Mouse (Mus musculus): ENCODE results near the gene Slc25a30.
"Not testable (repeated sequence)": the region's sequence is repeated elsewhere in the genome, so short reads cannot be mapped to it uniquely, and the experiment has no call there.

Slc25a30 gene

GRCm38 (mm10) chr14:75786868-75787793 is at the start of gene Slc25a30:
Slc25a30 (minus strand) TSS chr14:75787037.
- in situ Hi-C loops (cut with MboI, MseI): no loop called here

DNA sequence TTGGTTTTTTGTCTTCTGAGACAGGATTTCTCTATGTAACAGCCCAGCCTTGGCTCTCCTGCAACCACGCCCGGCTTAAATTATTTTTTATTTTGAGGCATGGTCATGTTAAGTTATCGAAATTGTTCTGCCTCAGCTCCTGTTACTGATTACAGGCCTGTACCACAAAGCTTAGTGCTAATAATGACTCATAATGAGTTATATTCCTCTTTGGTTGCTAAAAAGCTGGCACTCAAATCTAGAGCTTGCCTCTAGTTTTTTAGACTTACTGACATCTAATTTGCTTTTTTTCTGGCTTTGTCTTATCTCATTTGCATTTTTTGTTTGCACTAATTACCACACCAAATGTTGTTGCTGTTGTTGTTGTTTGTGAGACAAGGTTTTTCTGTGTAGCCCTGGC is 49.7 kb upstream of the Slc25a30 start:
- in situ Hi-C loops (cut with MboI, MseI): loop anchor here in 1 of 2 experiments (5.0 kb wide), 1 partner anchor 649 kb away; no protein-coding TSS in a partner anchor

DNA sequence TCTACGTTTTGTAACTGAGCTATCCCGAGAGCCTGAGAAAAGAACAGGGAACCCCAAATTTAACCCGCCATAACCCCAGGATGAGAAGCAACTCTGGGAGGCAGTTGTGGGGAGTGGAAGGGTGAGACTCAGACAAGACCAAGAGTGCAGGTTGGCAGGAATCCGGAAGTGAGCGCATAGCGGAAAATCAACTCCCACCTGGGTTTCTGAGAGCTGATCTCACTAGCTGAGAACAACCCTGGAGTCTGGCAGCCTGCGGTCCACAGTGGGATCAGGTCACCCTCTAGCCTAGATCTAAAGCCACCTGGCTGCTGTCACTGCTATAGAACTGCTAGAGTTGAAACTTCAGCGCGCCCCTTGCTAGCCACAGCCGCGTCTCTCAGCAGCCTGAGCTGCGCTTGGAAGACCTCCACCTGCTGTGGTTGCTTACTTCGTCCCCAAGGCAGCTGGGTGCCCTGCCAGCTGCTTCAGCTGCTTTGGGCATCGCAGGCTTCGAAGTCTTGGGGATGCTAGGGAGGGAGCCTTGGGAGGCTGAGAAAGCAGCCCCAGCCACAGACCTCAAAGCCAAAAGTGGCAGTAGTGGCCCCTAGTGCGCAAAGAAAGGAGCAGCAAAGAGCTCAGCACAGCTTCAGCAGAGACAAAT is 48.0 kb upstream of the Slc25a30 start:
- in situ Hi-C loops (cut with MboI, MseI): loop anchor here in 1 of 2 experiments (5.0 kb wide), 1 partner anchor 648 kb away; no protein-coding TSS in a partner anchor

GRCm38 (mm10) chr14:75834251-75834738 is 47.5 kb upstream of the Slc25a30 start:
- in situ Hi-C loops (cut with MboI, MseI): no loop called here

GRCm38 (mm10) chr14:75833546-75834250 is 46.9 kb upstream of the Slc25a30 start:
- in situ Hi-C loops (cut with MboI, MseI): no loop called here

DNA sequence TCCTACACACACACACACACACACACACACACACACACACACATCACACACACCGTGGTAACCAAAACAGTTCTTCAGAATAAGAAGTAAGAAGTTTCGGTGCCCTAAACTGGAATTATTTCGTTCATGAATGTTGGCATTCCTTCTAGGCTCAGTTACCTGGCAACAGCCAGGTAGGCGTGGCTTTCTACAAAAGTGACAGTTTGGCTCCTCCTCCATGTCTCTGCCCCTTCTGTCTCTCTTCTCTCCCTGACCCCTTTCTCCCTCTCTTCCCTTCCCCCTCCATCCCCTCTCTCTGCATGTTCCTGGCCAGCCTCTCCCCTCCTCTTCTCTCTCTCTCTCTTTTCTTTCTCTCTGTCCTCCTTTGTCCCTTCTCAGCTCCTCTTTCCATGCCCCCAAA is 46.1 kb upstream of the Slc25a30 start:
- in situ Hi-C loops (cut with MboI, MseI): no loop called here

GRCm38 (mm10) chr14:75832031-75832430 is 45.2 kb upstream of the Slc25a30 start:
- in situ Hi-C loops (cut with MboI, MseI): no loop called here

- in situ Hi-C loops (cut with MboI, MseI): not testable (repeated sequence)
Measured at GRCm38 (mm10) chr14:75829817-75830216, 43.0 kb upstream of the Slc25a30 start.

DNA sequence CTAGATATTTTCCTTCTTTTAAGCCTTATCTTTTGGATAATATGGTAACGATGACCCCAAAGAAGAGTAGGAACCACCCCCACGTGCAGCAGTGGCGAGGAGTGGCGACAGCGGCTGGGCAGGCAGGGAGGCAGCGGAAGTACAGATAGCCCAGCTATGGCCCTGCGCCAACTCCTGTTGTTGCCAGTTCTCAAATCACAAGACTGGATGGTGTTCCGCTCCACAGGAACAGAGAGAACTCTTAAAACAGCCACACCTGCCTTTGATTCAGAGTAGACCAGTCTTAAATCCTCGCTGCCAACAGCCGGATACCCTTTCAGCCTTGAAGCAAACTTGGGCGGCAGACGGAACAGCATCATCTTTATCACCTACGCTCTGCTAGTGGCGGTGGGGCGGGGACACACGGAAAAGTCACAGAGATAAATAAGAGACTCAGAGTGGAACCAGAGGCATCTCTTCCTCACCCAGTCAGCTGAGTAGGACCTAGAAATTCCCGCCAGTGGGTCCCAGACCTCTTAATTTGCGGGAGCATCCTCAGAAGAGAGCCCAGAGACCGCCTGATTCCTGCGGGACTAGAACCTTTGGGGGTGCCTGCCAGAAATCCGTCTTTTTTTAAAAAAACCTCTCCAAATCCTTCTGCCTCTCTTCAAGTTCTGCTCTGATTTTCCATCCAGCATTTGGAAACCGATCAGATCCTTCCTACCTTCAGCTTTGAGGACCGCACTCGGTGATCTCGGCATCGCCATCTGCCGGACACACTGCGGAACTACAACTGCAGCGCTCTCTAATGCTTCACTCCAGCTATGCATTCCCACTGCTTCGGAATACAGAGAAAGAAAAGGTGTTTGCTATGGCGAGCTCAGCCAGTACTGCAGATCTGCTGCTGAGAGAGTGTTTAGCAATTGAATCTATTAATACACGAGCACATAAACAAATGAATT is 42.3 kb upstream of the Slc25a30 start:
- in situ Hi-C loops (cut with MboI, MseI): no loop called here

- in situ Hi-C loops (cut with MboI, MseI): no loop called here
Measured at GRCm38 (mm10) chr14:75828221-75828620, 41.4 kb upstream of the Slc25a30 start.

DNA sequence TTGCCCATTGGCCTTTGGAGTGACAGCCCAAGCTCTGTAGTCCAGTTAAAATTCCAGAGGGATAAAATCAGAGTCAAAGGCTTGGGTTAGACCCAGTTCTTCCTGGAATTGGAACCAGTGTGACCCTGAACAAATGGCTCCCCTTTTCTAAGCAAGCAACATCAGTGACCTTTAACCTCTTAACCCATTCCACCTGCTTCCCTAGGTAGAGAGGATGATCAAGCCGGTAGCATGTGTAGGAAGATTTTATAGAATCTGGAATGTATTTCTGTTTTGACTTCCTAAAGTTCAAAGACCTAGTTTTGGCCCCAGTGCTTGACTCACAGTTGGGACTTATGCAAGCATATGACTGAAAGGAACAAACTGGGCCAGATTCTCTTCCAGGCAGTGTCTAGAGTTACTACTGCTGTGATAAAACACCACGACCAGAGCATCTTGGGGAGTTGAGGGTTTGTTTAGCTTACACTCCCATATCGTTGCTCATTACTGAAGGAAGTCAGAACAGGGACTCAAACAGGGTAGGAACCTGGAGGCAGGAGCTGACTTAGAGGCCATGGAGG is 40.1 kb upstream of the Slc25a30 start:
- in situ Hi-C loops (cut with MboI, MseI): no loop called here

GRCm38 (mm10) chr14:75820007-75820406 is 33.2 kb upstream of the Slc25a30 start:
- in situ Hi-C loops (cut with MboI, MseI): no loop called here

- in situ Hi-C loops (cut with MboI, MseI): no loop called here
Measured at GRCm38 (mm10) chr14:75819341-75819740, 32.5 kb upstream of the Slc25a30 start.

DNA sequence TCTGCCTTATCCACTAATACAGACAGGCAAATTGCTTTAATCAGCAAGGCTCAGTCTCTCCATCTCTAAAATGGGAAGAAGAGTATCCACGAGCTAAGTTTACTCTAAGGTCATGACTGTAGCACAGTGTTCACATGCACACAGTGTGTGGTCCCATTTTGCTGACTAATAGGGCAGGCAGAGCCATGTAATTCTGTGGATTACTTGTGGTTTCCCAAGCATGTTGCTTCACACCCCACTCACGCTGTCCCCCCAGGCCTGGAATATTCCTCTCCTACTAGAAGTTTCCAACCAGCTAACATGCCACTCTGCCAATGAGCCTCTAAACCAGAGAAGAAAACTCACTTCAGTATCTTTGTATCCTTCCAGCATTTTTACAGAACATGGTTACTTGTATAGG is 31.7 kb upstream of the Slc25a30 start:
- in situ Hi-C loops (cut with MboI, MseI): no loop called here

DNA sequence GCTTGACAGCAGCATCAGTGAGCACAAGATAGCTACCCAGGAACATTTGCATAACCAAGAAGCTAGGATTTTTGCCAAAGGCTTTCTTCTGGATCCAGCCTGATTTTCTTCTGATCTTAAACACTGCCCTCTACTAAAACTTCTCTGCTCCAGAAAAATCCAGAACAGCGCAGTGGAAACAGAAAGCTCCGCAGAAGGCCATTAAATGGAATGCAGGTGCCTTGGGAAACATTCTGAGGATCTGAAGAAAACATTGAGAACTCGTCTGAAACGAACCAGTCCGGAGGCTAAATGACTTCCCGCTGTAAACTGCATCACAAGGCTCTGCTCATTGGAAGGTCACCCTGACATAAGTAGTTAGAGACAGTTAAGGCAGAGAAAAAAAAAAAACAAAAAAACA is 23.1 kb upstream of the Slc25a30 start:
- in situ Hi-C loops (cut with MboI, MseI): no loop called here

GRCm38 (mm10) chr14:75807800-75808199 is 21.0 kb upstream of the Slc25a30 start:
- in situ Hi-C loops (cut with MboI, MseI): no loop called here

GRCm38 (mm10) chr14:75797769-75798386 is 11.0 kb upstream of the Slc25a30 start:
- in situ Hi-C loops (cut with MboI, MseI): no loop called here

DNA sequence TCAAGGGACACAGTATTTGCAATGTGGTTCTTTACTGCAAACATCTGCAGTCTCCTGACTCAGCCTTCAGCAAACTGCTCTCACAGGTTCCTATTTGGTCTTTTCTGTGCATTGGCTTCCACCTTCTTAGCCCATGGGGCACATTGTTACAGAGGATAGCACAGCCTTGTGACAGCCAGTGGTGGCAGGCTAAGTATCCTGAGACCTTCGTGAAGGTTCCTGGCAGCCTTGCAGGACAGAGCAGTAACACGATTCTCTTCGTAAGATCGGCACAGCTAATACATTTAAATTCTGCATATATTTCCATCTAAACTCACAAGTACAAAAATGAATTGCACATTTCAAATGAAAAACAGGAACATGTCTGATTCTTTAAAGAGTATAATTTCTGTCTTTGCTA is 9.1 kb upstream of the Slc25a30 start:
- in situ Hi-C loops (cut with MboI, MseI): no loop called here

- in situ Hi-C loops (cut with MboI, MseI): no loop called here
Measured at GRCm38 (mm10) chr14:75794726-75795125, 7.9 kb upstream of the Slc25a30 start.

DNA sequence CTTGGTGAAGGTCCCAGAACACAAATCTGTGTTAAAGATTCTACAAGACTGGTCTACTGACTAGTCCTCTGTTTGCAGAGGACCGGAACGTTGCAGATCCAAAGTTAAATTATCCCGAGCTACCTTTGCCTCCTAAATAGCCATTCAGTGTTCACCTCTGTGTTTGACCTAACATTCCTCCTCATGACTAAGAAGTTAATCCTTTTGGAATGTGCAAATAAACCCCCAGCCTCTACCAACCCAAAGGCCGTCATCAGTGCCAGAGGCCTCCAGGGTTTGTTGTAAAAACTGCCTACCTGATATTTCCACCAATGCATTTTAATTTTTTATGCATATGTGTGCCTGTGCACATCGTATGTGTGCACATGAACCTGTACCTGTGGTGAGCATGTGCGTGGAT is 7.5 kb upstream of the Slc25a30 start:
- in situ Hi-C loops (cut with MboI, MseI): no loop called here
